Mouse (Mus musculus): ENCODE measurements around the gene Olfr470. TPM values are rescaled to one million over a fixed set of nuclear protein-coding genes. Genes with fewer than 3 reads are reported as not detected.

The Olfr470 gene
- polyA plus RNA-seq, 1 experiment from 2014 or later = not detected

Other genes starting within 250 kb of the Olfr470 start
- not detected in 2 replicates for gene 5330417H12Rik, start 222.3 kb downstream of the Olfr470 start, polyA plus RNA-seq (2014; fragmentation: Nextera tagmentation; extraction: Ambion mirVana)
- 0.33 and 0.60 TPM in 2 replicates for gene Cyb5r2, start 89.5 kb downstream of the Olfr470 start, polyA plus RNA-seq (2014; fragmentation: Nextera tagmentation; extraction: Ambion mirVana)
- not detected in 2 replicates for gene Ovch2, start 46.3 kb downstream of the Olfr470 start, polyA plus RNA-seq (2014; fragmentation: Nextera tagmentation; extraction: Ambion mirVana)
- gene Olfr467, start 35.2 kb downstream of the Olfr470 start, polyA plus RNA-seq (2014; fragmentation: Nextera tagmentation; extraction: Ambion mirVana) = not detected in 2 replicates
- not detected in 2 replicates for gene Olfr469, start 21.9 kb downstream of the Olfr470 start, polyA plus RNA-seq (2014; fragmentation: Nextera tagmentation; extraction: Ambion mirVana)
- not detected in 2 replicates for gene Olfr472, start 50.4 kb upstream of the Olfr470 start, polyA plus RNA-seq (2014; fragmentation: Nextera tagmentation; extraction: Ambion mirVana)
- not detected in 2 replicates for gene Olfr473, start 83.0 kb upstream of the Olfr470 start, polyA plus RNA-seq (2014; fragmentation: Nextera tagmentation; extraction: Ambion mirVana)
- gene Olfr474, start 107.2 kb upstream of the Olfr470 start, polyA plus RNA-seq (2014; fragmentation: Nextera tagmentation; extraction: Ambion mirVana) = not detected in 2 replicates
- not detected in 2 replicates for gene Olfr476, start 117.3 kb upstream of the Olfr470 start, polyA plus RNA-seq (2014; fragmentation: Nextera tagmentation; extraction: Ambion mirVana)
- gene Olfr477, start 139.2 kb upstream of the Olfr470 start, polyA plus RNA-seq (2014; fragmentation: Nextera tagmentation; extraction: Ambion mirVana) = not detected in 2 replicates
- not detected in 2 replicates for gene Olfr478, start 186.5 kb upstream of the Olfr470 start, polyA plus RNA-seq (2014; fragmentation: Nextera tagmentation; extraction: Ambion mirVana)
- not detected in 2 replicates for gene Olfr479, start 203.2 kb upstream of the Olfr470 start, polyA plus RNA-seq (2014; fragmentation: Nextera tagmentation; extraction: Ambion mirVana)
- not detected in 2 replicates for gene Olfr480, start 219.9 kb upstream of the Olfr470 start, polyA plus RNA-seq (2014; fragmentation: Nextera tagmentation; extraction: Ambion mirVana)
- 0.14 TPM in 1 of 2 replicates, not detected in the other for gene Olfr481, start 232.4 kb upstream of the Olfr470 start, polyA plus RNA-seq (2014; fragmentation: Nextera tagmentation; extraction: Ambion mirVana)